Mouse (Mus musculus) forebrain, postnatal 0 days (tissue): Measurements from ENCODE around the gene Slc8b1. TPM values are rescaled to one million over a fixed set of nuclear protein-coding genes. Genes with fewer than 3 reads are reported as not detected.

ENCODE experiments used
- ATAC-seq: fragments of 200-750 bp; cut with Nextera tagmentation; 2 replicates; pipeline ENCODE4 v1.8.0; 2017; ENCODE audit warnings: mild to moderate bottlenecking, moderate library complexity
- DNase-seq: peaks from one replicate; pipeline ENCODE4 v3.0.0-alpha.2; 2015
- H3K27ac ChIP-seq: fragments of 300-500 bp; sonication (generic); 2 replicates; pipeline ENCODE4 v1.5.1; 2014; ENCODE audit warnings: low read depth, mild to moderate bottlenecking, antibody characterized with exemption, low read length, moderate library complexity, mixed read lengths
- H3K27me3 ChIP-seq: fragments of 300-500 bp; sonication (generic); 2 replicates; pipeline ENCODE4 v1.6.1; 2014; ENCODE audit warnings: mild to moderate bottlenecking, low read length, mixed read lengths; ENCODE audit not compliant: insufficient read depth
- H3K36me3 ChIP-seq: fragments of 300-500 bp; sonication (generic); 2 replicates; pipeline ENCODE4 v1.6.1; 2014; ENCODE audit warnings: mild to moderate bottlenecking, moderate library complexity; ENCODE audit not compliant: insufficient read depth
- H3K4me1 ChIP-seq: fragments of 300-500 bp; sonication (generic); 2 replicates; pipeline ENCODE4 v1.6.1; 2014; ENCODE audit warnings: antibody characterized with exemption; ENCODE audit not compliant: insufficient read depth
- H3K4me2 ChIP-seq: fragments of 300-500 bp; sonication (generic); 2 replicates; pipeline ENCODE4 v1.6.1; 2014; ENCODE audit warnings: low read depth, mild to moderate bottlenecking, moderate library complexity
- H3K4me3 ChIP-seq: fragments of 300-500 bp; sonication (generic); 2 replicates; pipeline ENCODE4 v1.5.1; 2014; ENCODE audit warnings: low read depth, low read length, mixed read lengths
- H3K9ac ChIP-seq: fragments of 300-500 bp; sonication (generic); 2 replicates; pipeline ENCODE4 v1.6.1; 2014; ENCODE audit warnings: mild to moderate bottlenecking
- H3K9me3 ChIP-seq: fragments of 300-500 bp; sonication (generic); 2 replicates; pipeline ENCODE4 v1.6.1; 2016; ENCODE audit warnings: low read length
- CTCF ChIP-seq: sonication (generic); IDR thresholded peaks from 2 replicates; pipeline ENCODE4 v1.5.1; 2016; ENCODE audit warnings: antibody characterized with exemption, control low read depth, low read depth
- WGBS: fragments of 180-500 bp; shearing (Covaris S2); extraction: QIAGEN DNeasy Blood & Tissue Kit; methylation state at CpG from one replicate; pipeline ENCODE4 v1.1.7; 2014; 5-methylcytosine and 5-hydroxymethylcytosine counted together
- polyA plus RNA-seq: library from polyadenylated mRNA; unstranded; fragments of >200 nt; fragmentation: Nextera tagmentation; extraction: Ambion mirVana; gene quantifications from 2 replicates; pipeline ENCODE4 v1.2.1, GENCODE M21; 2015
- total RNA-seq: library from RNA; depleted of rRNA; stranded (reverse); fragments of >200 nt; gene quantifications from 2 replicates; pipeline ENCODE4 v1.2.3, GENCODE M21; 2014

Slc8b1 gene
- total and polyA plus RNA-seq, 2 experiments from 2014 or later, result 2.0 to 4.9 TPM

DNA sequence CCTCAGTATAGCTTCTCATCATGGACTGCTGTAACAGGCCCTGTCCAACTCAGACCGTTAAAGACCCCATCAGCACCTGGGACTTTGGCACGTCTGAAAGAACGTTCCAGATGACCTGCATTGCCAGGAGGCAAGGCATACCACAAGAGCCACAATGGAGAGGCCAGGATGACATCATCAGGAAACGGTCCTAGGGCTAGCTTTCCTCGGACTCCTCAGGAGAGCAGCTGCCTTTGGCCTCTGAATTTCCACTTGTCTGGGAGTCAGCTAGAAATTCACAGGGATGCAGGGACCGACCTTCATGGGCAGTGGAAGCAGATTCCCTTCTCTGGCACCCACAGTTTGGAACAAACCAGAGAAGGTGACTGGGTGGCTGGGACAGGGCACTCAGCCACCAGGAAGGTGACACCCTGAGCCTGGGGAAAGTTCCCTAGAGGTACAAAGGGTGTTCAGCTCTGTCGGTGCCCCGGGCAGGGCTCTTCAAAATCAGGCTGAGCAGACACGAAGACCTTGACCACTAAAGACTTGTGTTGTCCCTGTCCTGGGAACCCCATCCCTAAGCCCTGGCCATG, 55.8 kb downstream of the Slc8b1 start:
- H3K9ac ChIP-seq, result 0 out of 2 replicates have a peak overlapping the region, but pooled peaks have one; percentile 23
- DNase-seq (peak; percentile 22), ATAC-seq (no peak)
- H3K9me3 ChIP-seq, result no peaks in the 10 kb centered on the region
- peaks cover 29% of the 10 kb centered on the region for H3K4me1 ChIP-seq
- H3K27me3 ChIP-seq, result no peaks in the 10 kb centered on the region
- peak overlapping the region; percentile 77 for H3K27ac ChIP-seq
- TF ChIP-seq CTCF, result no peak
- no peaks in the 10 kb centered on the region for H3K36me3 ChIP-seq
- H3K4me3 ChIP-seq, result no peak overlapping the region
- peak overlapping the region; percentile 21; the same call in 1 of the 2 replicates for H3K4me2 ChIP-seq
- 35% methylated on average over 9 of the region's 9 CpGs for WGBS

DNA sequence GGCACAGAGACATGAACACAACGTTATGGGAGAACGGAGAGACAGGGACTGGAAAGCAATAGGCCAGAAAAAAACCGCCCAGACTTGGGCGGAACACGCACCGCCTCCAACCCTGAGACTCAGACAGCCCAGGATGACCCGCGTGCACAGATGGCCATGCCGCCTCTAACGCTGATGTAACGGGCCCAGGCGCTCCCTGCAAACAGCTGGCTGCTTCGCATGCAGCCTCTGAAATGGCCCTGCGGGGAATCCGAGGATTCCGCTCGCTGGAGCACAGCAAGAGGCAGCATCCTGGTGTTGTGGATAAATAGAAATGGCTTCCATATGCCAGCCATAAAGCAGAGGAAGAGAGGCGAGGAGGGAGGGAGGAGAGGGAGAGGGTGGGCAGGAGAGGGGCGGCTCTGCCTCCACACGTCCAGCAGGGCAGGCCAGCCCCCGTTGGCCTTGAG, 56.3 kb downstream of the Slc8b1 start:
- Histone ChIP-seq H3K9ac (peak overlapping the region; percentile 23; the same call in 1 of the 2 replicates), H3K4me1 (peaks cover 29% of the 10 kb centered on the region), H3K36me3 (no peaks in the 10 kb centered on the region), H3K9me3 (no peaks in the 10 kb centered on the region), H3K4me2 (peak overlapping the region; percentile 21), H3K27me3 (no peaks in the 10 kb centered on the region), H3K4me3 (no peak overlapping the region), H3K27ac (peak overlapping the region; percentile 77)
- TF ChIP-seq CTCF, result no peak
- DNase-seq, result peak; percentile 67
- 11% methylated on average over 21 of the region's 21 CpGs for WGBS
- ATAC-seq, result peak; percentile 32

DNA sequence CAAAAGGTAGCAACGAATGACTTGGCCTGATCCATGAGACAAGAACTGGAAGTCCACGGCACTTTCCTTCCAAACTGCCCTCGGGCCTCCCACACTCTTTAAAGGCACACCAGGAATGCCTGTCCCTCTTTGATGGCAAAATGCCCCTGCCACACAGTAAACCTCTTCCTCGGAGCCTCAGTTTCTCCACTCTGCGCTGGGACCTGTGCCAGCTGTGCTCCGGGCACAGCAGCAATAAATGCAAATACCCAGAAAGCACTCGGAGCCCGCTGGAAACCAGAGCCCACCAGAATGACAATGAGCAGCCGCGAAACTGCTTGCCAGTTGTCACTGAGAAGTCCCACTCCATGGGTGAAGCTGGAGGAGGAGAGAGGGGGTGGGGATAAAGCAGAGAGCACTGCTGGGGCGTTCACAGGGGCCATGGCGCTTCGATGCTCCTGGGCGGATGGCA, 56.8 kb downstream of the Slc8b1 start:
- H3K4me2 ChIP-seq, result peak overlapping the region; percentile 21
- ATAC-seq, result peak; percentile 54
- no peaks in the 10 kb centered on the region for H3K36me3 ChIP-seq
- no peak overlapping the region for H3K9ac ChIP-seq
- no peaks in the 10 kb centered on the region for H3K27me3 ChIP-seq
- H3K27ac ChIP-seq, result peak overlapping the region; percentile 77
- H3K9me3 ChIP-seq, result no peaks in the 10 kb centered on the region
- peak; percentile 60 for DNase-seq
- H3K4me3 ChIP-seq, result no peak overlapping the region
- no peak for TF ChIP-seq CTCF
- H3K4me1 ChIP-seq, result peaks cover 29% of the 10 kb centered on the region
- WGBS, result 12% methylated on average over 14 of the region's 14 CpGs

DNA sequence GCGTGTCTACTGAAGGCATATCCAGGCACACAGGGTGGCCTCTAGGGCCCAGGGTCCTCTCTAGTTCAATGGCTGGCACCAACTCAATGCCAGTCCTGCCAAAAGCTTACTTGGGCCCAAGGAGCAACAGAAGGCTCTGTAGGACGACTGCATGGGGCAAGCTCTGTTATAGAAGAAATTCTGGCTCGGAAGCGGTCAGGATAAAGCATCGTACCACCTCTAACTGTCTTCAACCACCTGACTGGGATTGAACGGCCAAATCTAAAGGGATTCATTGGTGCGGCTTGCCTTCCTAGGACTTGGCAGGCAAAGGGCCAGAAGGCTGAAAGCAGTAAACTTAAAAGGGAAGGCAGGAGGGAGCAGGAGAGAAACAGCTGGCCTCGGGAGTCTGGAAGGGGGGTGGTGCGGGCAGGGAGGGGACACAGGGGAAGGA, 57.4 kb downstream of the Slc8b1 start:
- peak; percentile 73 for DNase-seq
- no peak for TF ChIP-seq CTCF
- WGBS, result 23% methylated on average over 9 of the region's 9 CpGs
- Histone ChIP-seq H3K9ac (peak overlapping the region; percentile 10; the same call in 1 of the 2 replicates), H3K4me1 (peaks cover 29% of the 10 kb centered on the region), H3K36me3 (no peaks in the 10 kb centered on the region), H3K27me3 (no peaks in the 10 kb centered on the region), H3K4me2 (peak overlapping the region; percentile 18; the same call in 1 of the 2 replicates), H3K9me3 (no peaks in the 10 kb centered on the region), H3K27ac (peak overlapping the region; percentile 77), H3K4me3 (no peak overlapping the region)
- ATAC-seq, result peak; percentile 57

DNA sequence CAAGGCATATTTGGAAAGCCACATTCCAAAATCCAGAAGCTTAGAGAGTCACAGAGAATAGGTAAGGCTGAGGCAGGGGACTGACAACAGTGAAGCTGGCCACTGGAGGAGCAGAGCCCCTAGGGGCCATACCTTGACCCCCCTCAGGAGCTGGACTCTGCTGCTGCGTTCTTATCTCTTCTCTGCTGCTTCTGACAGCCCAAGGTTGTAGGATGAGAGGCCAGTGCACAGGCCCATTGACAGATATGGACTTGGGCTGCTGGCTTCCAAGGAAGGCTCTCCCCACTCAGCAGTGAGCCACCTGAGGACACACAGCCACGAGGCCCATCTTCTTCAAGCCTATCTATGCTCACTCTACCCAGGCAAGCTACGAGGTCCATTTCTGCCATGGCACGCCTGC, 58.0 kb downstream of the Slc8b1 start:
- no peak for ATAC-seq
- H3K9me3 ChIP-seq, result no peaks in the 10 kb centered on the region
- no peaks in the 10 kb centered on the region for H3K27me3 ChIP-seq
- no peaks in the 10 kb centered on the region for H3K36me3 ChIP-seq
- H3K9ac ChIP-seq, result peak overlapping the region; percentile 10; the same call in 1 of the 2 replicates
- no peak overlapping the region; the same call in 1 of the 2 replicates for H3K27ac ChIP-seq
- H3K4me3 ChIP-seq, result no peak overlapping the region
- no peak overlapping the region for H3K4me2 ChIP-seq
- no peak for TF ChIP-seq CTCF
- DNase-seq, result no peak
- H3K4me1 ChIP-seq, result peaks cover 29% of the 10 kb centered on the region
- 85% methylated on average over 4 of the region's 4 CpGs for WGBS

DNA sequence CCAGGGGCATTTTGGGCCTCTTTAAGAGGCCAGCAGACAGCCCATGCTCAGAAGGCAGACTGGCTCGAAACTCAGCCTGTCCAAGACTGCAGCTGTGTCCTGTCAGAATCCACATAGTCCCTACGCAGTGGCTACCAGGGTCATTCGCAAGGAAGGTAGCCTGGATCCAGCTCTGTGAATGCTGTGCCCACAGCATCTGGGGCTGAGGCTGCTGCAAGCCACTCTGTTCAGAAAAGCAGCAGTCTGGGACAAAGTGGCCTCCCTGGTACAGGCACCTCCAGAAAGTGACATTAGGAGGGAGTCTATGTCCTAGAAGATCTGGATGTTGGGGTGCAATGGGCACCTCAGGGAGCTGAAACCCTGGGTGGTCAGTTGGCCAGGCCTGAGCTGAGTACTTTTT, 58.8 kb downstream of the Slc8b1 start:
- H3K4me1 ChIP-seq, result peaks cover 29% of the 10 kb centered on the region
- no peak for TF ChIP-seq CTCF
- no peak overlapping the region for H3K27ac ChIP-seq
- no peak overlapping the region for H3K9ac ChIP-seq
- H3K27me3 ChIP-seq, result no peaks in the 10 kb centered on the region
- no peak overlapping the region for H3K4me3 ChIP-seq
- no peaks in the 10 kb centered on the region for H3K36me3 ChIP-seq
- no peaks in the 10 kb centered on the region for H3K9me3 ChIP-seq
- DNase-seq, result no peak
- 96% methylated on average over 3 of the region's 3 CpGs for WGBS
- ATAC-seq, result no peak
- no peak overlapping the region for H3K4me2 ChIP-seq

DNA sequence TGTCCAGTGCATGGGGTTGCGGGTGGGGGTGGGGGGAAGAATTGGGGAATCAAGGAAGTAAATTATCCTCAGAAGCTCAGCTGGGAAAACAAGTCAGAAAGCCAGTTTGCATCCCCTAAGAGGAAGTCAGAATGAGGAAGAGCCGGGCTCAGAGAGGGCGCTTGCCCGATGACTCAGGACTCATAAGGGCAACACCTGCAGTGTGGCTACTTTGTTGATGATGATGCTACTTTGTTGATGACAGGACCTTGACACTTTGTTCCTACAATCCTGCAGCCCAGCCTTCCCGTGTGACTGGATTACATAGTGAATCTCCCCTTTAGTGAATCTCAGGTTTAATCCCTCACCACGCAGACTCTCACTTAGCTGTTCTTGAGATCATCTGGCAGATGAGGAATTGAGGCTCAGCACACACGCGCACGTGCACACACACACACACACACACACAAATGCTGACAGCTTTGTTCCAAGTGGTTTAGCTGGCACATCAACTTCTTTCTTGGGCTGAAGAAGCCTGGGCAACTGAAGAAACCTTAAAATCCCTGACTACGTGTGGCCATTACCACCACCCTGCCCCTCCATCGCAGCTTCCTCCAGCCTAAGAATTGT, 59.4 kb downstream of the Slc8b1 start:
- no peak for DNase-seq
- Histone ChIP-seq H3K27me3 (no peaks in the 10 kb centered on the region), H3K4me1 (peaks cover 29% of the 10 kb centered on the region), H3K9me3 (no peaks in the 10 kb centered on the region), H3K27ac (no peak overlapping the region), H3K36me3 (no peaks in the 10 kb centered on the region), H3K9ac (no peak overlapping the region), H3K4me2 (no peak overlapping the region), H3K4me3 (no peak overlapping the region)
- no peak for TF ChIP-seq CTCF
- 76% methylated on average over 11 of the region's 11 CpGs for WGBS
- ATAC-seq, result no peak
